Mouse (Mus musculus): ENCODE results near the gene Mecr. TPM values are rescaled to one million over a fixed set of nuclear protein-coding genes. Genes with fewer than 3 reads are reported as not detected.

Gene Mecr
- polyA plus RNA-seq, 2 experiments: 39.4 to 41.6 TPM

- Histone ChIP-seq H3K4me3 (replicated peaks; ENCODE audit: low read length) (no peak overlapping the region), H3K27me3 (ENCODE audit: control insufficient read depth, insufficient read depth, low read length) (no peaks in the 10 kb centered on the region), H3K36me3 (ENCODE audit: control insufficient read depth, insufficient read depth, low read length) (0 out of 2 replicates have a peak, but pooled peaks cover 6% of the 10 kb centered on the region), H3K27ac (replicated peaks; ENCODE audit: low read depth, low read length) (no peak overlapping the region), H3K4me1 (ENCODE audit: control insufficient read depth, insufficient read depth, low read length) (peaks cover 8% of the 10 kb centered on the region), H3K9ac (ENCODE audit: low read depth, low read length, severe bottlenecking) (no peak overlapping the region), H3K9me3 (ENCODE audit: control insufficient read depth, low read length) (no peaks in the 10 kb centered on the region), H3K4me2 (replicated peaks; ENCODE audit: low read depth, low read length, severe bottlenecking) (no peak overlapping the region)
- DNase-seq (ENCODE audit: low spot score) (no peak), ATAC-seq (ENCODE audit: low FRiP score, low read depth) (no peak)
- no peak for TF ChIP-seq POLR2A (IDR thresholded peaks at IDR 0.05; ENCODE audit: borderline replicate concordance, extremely low read depth, insufficient read depth, insufficient read length)
- 83% methylated on average over 8 of the region's 8 CpGs for WGBS
Measured at GRCm38 (mm10) chr4:131845991-131846778, 2.9 kb downstream of the Mecr start.

- Histone ChIP-seq H3K9ac (ENCODE audit: low read depth, low read length, severe bottlenecking) (no peak overlapping the region), H3K4me2 (replicated peaks; ENCODE audit: low read depth, low read length, severe bottlenecking) (no peak overlapping the region), H3K4me3 (replicated peaks; ENCODE audit: low read length) (no peak overlapping the region), H3K27ac (replicated peaks; ENCODE audit: low read depth, low read length) (no peak overlapping the region), H3K27me3 (ENCODE audit: control insufficient read depth, insufficient read depth, low read length) (no peaks in the 10 kb centered on the region), H3K36me3 (ENCODE audit: control insufficient read depth, insufficient read depth, low read length) (0 out of 2 replicates have a peak, but pooled peaks cover 6% of the 10 kb centered on the region), H3K9me3 (ENCODE audit: control insufficient read depth, low read length) (no peaks in the 10 kb centered on the region), H3K4me1 (ENCODE audit: control insufficient read depth, insufficient read depth, low read length) (peaks cover 8% of the 10 kb centered on the region)
- DNase-seq (ENCODE audit: low spot score) (no peak), ATAC-seq (ENCODE audit: low FRiP score, low read depth) (no peak)
- 45% methylated on average over 6 of the region's 6 CpGs for WGBS
- TF ChIP-seq POLR2A (IDR thresholded peaks at IDR 0.05; ENCODE audit: borderline replicate concordance, extremely low read depth, insufficient read depth, insufficient read length): no peak
Measured at GRCm38 (mm10) chr4:131848082-131848481, 4.8 kb downstream of the Mecr start.

- Histone ChIP-seq H3K4me2 (replicated peaks; ENCODE audit: low read depth, low read length, severe bottlenecking) (no peak overlapping the region), H3K27ac (replicated peaks; ENCODE audit: low read depth, low read length) (peak overlapping the region; percentile 63), H3K4me3 (replicated peaks; ENCODE audit: low read length) (no peak overlapping the region), H3K9ac (ENCODE audit: low read depth, low read length, severe bottlenecking) (peak overlapping the region; percentile 13; the same call in 1 of the 2 replicates), H3K4me1 (ENCODE audit: control insufficient read depth, insufficient read depth, low read length) (0 out of 2 replicates have a peak, but pooled peaks cover 3% of the 10 kb centered on the region), H3K27me3 (ENCODE audit: control insufficient read depth, insufficient read depth, low read length) (no peaks in the 10 kb centered on the region), H3K9me3 (ENCODE audit: control insufficient read depth, low read length) (no peaks in the 10 kb centered on the region), H3K36me3 (ENCODE audit: control insufficient read depth, insufficient read depth, low read length) (0 out of 2 replicates have a peak, but pooled peaks cover 10% of the 10 kb centered on the region)
- WGBS: 33% methylated on average over 5 of the region's 5 CpGs
- ATAC-seq (ENCODE audit: low FRiP score, low read depth) (no peak), DNase-seq (ENCODE audit: low spot score) (peak; percentile 78)
- no peak for TF ChIP-seq POLR2A (IDR thresholded peaks at IDR 0.05; ENCODE audit: borderline replicate concordance, extremely low read depth, insufficient read depth, insufficient read length)
Measured at GRCm38 (mm10) chr4:131849986-131850638, 6.8 kb downstream of the Mecr start.

- WGBS: 80% methylated on average over 5 of the region's 5 CpGs
- H3K4me1 ChIP-seq (ENCODE audit: control insufficient read depth, insufficient read depth, low read length): 0 out of 2 replicates have a peak, but pooled peaks cover 2% of the 10 kb centered on the region
- H3K9me3 ChIP-seq (ENCODE audit: control insufficient read depth, low read length): no peaks in the 10 kb centered on the region
- DNase-seq (ENCODE audit: low spot score): no peak
- no peak overlapping the region for H3K9ac ChIP-seq (ENCODE audit: low read depth, low read length, severe bottlenecking)
- no peak overlapping the region for H3K4me2 ChIP-seq (replicated peaks; ENCODE audit: low read depth, low read length, severe bottlenecking)
- no peak overlapping the region for H3K27ac ChIP-seq (replicated peaks; ENCODE audit: low read depth, low read length)
- no peaks in the 10 kb centered on the region for H3K27me3 ChIP-seq (ENCODE audit: control insufficient read depth, insufficient read depth, low read length)
- no peak overlapping the region for H3K4me3 ChIP-seq (replicated peaks; ENCODE audit: low read length)
- no peak for TF ChIP-seq POLR2A (IDR thresholded peaks at IDR 0.05; ENCODE audit: borderline replicate concordance, extremely low read depth, insufficient read depth, insufficient read length)
- H3K36me3 ChIP-seq (ENCODE audit: control insufficient read depth, insufficient read depth, low read length): peaks cover 19% of the 10 kb centered on the region
- ATAC-seq (ENCODE audit: low FRiP score, low read depth): no peak
Measured at GRCm38 (mm10) chr4:131854950-131855349, 11.7 kb downstream of the Mecr start.

GRCm38 (mm10) chr4:131860492-131861340 is 17.4 kb downstream of the Mecr start:
- no peak for TF ChIP-seq POLR2A (IDR thresholded peaks at IDR 0.05; ENCODE audit: borderline replicate concordance, extremely low read depth, insufficient read depth, insufficient read length)
- Histone ChIP-seq H3K9me3 (ENCODE audit: control insufficient read depth, low read length) (no peaks in the 10 kb centered on the region), H3K36me3 (ENCODE audit: control insufficient read depth, insufficient read depth, low read length) (peaks cover 38% of the 10 kb centered on the region), H3K4me2 (replicated peaks; ENCODE audit: low read depth, low read length, severe bottlenecking) (no peak overlapping the region), H3K4me3 (replicated peaks; ENCODE audit: low read length) (no peak overlapping the region), H3K9ac (ENCODE audit: low read depth, low read length, severe bottlenecking) (no peak overlapping the region), H3K27ac (replicated peaks; ENCODE audit: low read depth, low read length) (no peak overlapping the region), H3K4me1 (ENCODE audit: control insufficient read depth, insufficient read depth, low read length) (no peaks in the 10 kb centered on the region), H3K27me3 (ENCODE audit: control insufficient read depth, insufficient read depth, low read length) (no peaks in the 10 kb centered on the region)
- 47% methylated on average over 15 of the region's 15 CpGs for WGBS
- DNase-seq (ENCODE audit: low spot score) (peak; percentile 89), ATAC-seq (ENCODE audit: low FRiP score, low read depth) (peak; percentile 77; the same call in 1 of the 2 replicates)
